Mouse (Mus musculus) G1E (cell line): ENCODE measurements around the gene Snx29. TPM values are rescaled to one million over a fixed set of nuclear protein-coding genes. Genes with fewer than 3 reads are reported as not detected.

Experiments
- ATAC-seq: 2 replicates; pipeline ENCODE4 v1.8.0; 2016; ENCODE audit warnings: mild to moderate bottlenecking; ENCODE audit not compliant: insufficient number of reproducible peaks, poor library complexity, low FRiP score, severe bottlenecking; ENCODE audit errors: extremely low read depth
- DNase-seq: peaks from one replicate; pipeline ENCODE4 v3.0.0; 2012; ENCODE audit warnings: low spot score
- H3K27me3 ChIP-seq: 2 replicates; pipeline ENCODE4 v1.6.1; 2012; ENCODE audit warnings: mild to moderate bottlenecking, low read length, inconsistent platforms; ENCODE audit not compliant: insufficient read depth
- H3K36me3 ChIP-seq: replicated peaks from 2 replicates; pipeline ENCODE3; 2012; ENCODE audit warnings: mild to moderate bottlenecking, inconsistent platforms
- H3K4me1 ChIP-seq: 2 replicates; pipeline ENCODE4 v1.6.1; 2012; ENCODE audit warnings: low read depth, low read length, inconsistent platforms, mixed read lengths; ENCODE audit not compliant: insufficient read depth
- H3K4me3 ChIP-seq: 2 replicates; pipeline ENCODE4 v1.5.1; 2012; ENCODE audit warnings: low read depth, mild to moderate bottlenecking, inconsistent platforms, low read length, moderate library complexity, mixed read lengths
- H3K9me3 ChIP-seq: replicated peaks from 2 replicates; pipeline ENCODE4 v1.6.1; 2012; ENCODE audit warnings: inconsistent platforms
- CTCF ChIP-seq: IDR thresholded peaks from 2 replicates; pipeline ENCODE4 v1.5.1; 2012; ENCODE audit warnings: low read depth, low read length, inconsistent platforms, mixed read lengths
- GATA1 ChIP-seq: IDR thresholded peaks from 2 replicates; pipeline ENCODE4 v1.6.1; 2012; ENCODE audit warnings: borderline replicate concordance, low read length, inconsistent platforms, mixed read lengths
- GATA2 ChIP-seq: IDR thresholded peaks from 2 replicates; pipeline ENCODE4 v1.6.1; 2012; ENCODE audit warnings: low read depth, low read length, inconsistent platforms, borderline replicate concordance
- POLR2AphosphoS5 ChIP-seq: IDR thresholded peaks from 2 replicates; pipeline ENCODE4 v1.6.1; 2012; ENCODE audit warnings: low read depth, low read length, inconsistent platforms; ENCODE audit not compliant: insufficient replicate concordance
- TAL1 ChIP-seq: conservative IDR thresholded peaks from 2 replicates; pipeline ENCODE4 v1.6.1; 2012; ENCODE audit warnings: low read depth, low read length, inconsistent platforms, mixed read lengths
- polyA plus RNA-seq: library from polyadenylated mRNA; stranded (reverse); fragments of >175 nt; gene quantifications from 2 replicates; pipeline ENCODE4 v1.2.3, GENCODE M21; 2012
- total RNA-seq, 2 experiments: library from RNA; stranded (forward) in 1 of 2; stranded (reverse) in 1 of 2; fragments of 200-1000 nt in 1 of 2; fragments of >200 nt in 1 of 2; fragmentation: Nextera tagmentation in 1 of 2; gene quantifications; 2 replicates each; pipeline ENCODE4 v1.2.3; 2014 to 2017

The Snx29 gene
- total and polyA plus RNA-seq, 3 experiments = 4.4 to 18.0 (median 9.1) TPM

GRCm38 (mm10) chr16:11500061-11500460 is 177.4 kb downstream of the Snx29 start:
- TF ChIP-seq GATA1 (no peak), CTCF (no peak), GATA2 (no peak)
- no peak overlapping the region for H3K4me3 ChIP-seq
- H3K4me1 ChIP-seq = no peaks in the 10 kb centered on the region
- ATAC-seq (no peak), DNase-seq (no peak)
- no peaks in the 10 kb centered on the region for H3K27me3 ChIP-seq
- H3K9me3 ChIP-seq = no peaks in the 10 kb centered on the region
- H3K36me3 ChIP-seq = no peaks in the 10 kb centered on the region

- H3K9me3 ChIP-seq = no peaks in the 10 kb centered on the region
- no peaks in the 10 kb centered on the region for H3K36me3 ChIP-seq
- no peak overlapping the region for H3K4me3 ChIP-seq
- H3K27me3 ChIP-seq = no peaks in the 10 kb centered on the region
- H3K4me1 ChIP-seq = no peaks in the 10 kb centered on the region
- no peak for DNase-seq
- no peak for ATAC-seq
- TF ChIP-seq CTCF (no peak), GATA2 (no peak), TAL1 (no peak), POLR2AphosphoS5 (no peak), GATA1 (no peak)
Measured at GRCm38 (mm10) chr16:11501138-11501537, 178.4 kb downstream of the Snx29 start.

- H3K4me3 ChIP-seq = no peak overlapping the region
- no peaks in the 10 kb centered on the region for H3K27me3 ChIP-seq
- no peak for ATAC-seq
- no peaks in the 10 kb centered on the region for H3K36me3 ChIP-seq
- no peaks in the 10 kb centered on the region for H3K4me1 ChIP-seq
- DNase-seq = no peak
- no peak for TF ChIP-seq TAL1
- TF ChIP-seq POLR2AphosphoS5 = no peak
- no peak for TF ChIP-seq GATA2
- no peak for TF ChIP-seq CTCF
- no peak for TF ChIP-seq GATA1
- no peaks in the 10 kb centered on the region for H3K9me3 ChIP-seq
Measured at GRCm38 (mm10) chr16:11501611-11502010, 178.9 kb downstream of the Snx29 start.

GRCm38 (mm10) chr16:11504666-11505491 is 182.2 kb downstream of the Snx29 start:
- Histone ChIP-seq H3K9me3 (no peaks in the 10 kb centered on the region), H3K4me1 (no peaks in the 10 kb centered on the region), H3K36me3 (no peaks in the 10 kb centered on the region), H3K4me3 (no peak overlapping the region), H3K27me3 (no peaks in the 10 kb centered on the region)
- DNase-seq (no peak), ATAC-seq (no peak)
- TF ChIP-seq TAL1 (no peak), GATA2 (no peak), GATA1 (no peak), POLR2AphosphoS5 (no peak), CTCF (no peak)

GRCm38 (mm10) chr16:11505492-11506176 is 182.9 kb downstream of the Snx29 start:
- no peak for ATAC-seq

GRCm38 (mm10) chr16:11507188-11507731 is 184.6 kb downstream of the Snx29 start:
- H3K9me3 ChIP-seq = no peaks in the 10 kb centered on the region
- ATAC-seq (no peak), DNase-seq (no peak)
- H3K36me3 ChIP-seq = no peaks in the 10 kb centered on the region
- TF ChIP-seq POLR2AphosphoS5 = no peak
- no peak overlapping the region for H3K4me3 ChIP-seq
- no peaks in the 10 kb centered on the region for H3K27me3 ChIP-seq
- no peaks in the 10 kb centered on the region for H3K4me1 ChIP-seq

More at GRCm38 (mm10) chr16:11505492-11506176, 182.9 kb downstream of the Snx29 start:
- H3K36me3 ChIP-seq = no peaks in the 10 kb centered on the region
- no peaks in the 10 kb centered on the region for H3K4me1 ChIP-seq
- no peak overlapping the region for H3K4me3 ChIP-seq
- H3K27me3 ChIP-seq = no peaks in the 10 kb centered on the region
- no peak for TF ChIP-seq CTCF
- no peak for TF ChIP-seq POLR2AphosphoS5
- no peak for TF ChIP-seq GATA1
- DNase-seq = no peak
- H3K9me3 ChIP-seq = no peaks in the 10 kb centered on the region
